Mouse (Mus musculus) heart, adult 11 months (tissue): ENCODE data around the gene Olfr1079.
"Not testable (repeated sequence)": the region's sequence is repeated elsewhere in the genome, so short reads cannot be mapped to it uniquely, and the experiment has no call there.

Experiments used
- DNase-seq: peaks from one replicate; pipeline ENCODE4 v3.0.0; 2022

Olfr1079 gene

DNA sequence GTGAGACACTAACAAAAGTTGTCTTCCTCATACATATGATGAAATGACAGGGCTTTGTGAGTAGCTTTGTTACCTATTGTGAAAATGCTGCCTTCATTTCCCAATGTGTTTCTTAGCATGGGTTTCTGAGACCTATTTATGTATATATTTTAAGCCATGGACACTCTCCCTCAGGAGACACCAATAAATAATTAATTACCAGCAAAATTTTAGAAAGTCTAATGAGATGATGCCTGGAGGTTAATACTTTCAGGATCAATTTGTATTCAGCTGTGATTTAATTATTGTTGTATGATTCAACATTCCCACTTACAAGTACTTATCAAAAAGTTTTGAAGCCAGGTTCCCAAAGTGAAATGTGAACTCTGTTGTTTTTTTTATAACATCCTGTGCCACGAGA lies at the start of gene Olfr1079:
TSS of gene Olfr1079 (minus strand) at position 101 of the 400 bp plus-strand sequence.
- DNase-seq, result no peak

- not testable (repeated sequence) for DNase-seq
These were observed 15.9 kb upstream of the Olfr1079 start, which contains the start of gene Olfr1080 for GRCm38 (mm10) chr2:86558135-86558534. Olfr1080 (minus strand) TSS chr2:86558235.

DNA sequence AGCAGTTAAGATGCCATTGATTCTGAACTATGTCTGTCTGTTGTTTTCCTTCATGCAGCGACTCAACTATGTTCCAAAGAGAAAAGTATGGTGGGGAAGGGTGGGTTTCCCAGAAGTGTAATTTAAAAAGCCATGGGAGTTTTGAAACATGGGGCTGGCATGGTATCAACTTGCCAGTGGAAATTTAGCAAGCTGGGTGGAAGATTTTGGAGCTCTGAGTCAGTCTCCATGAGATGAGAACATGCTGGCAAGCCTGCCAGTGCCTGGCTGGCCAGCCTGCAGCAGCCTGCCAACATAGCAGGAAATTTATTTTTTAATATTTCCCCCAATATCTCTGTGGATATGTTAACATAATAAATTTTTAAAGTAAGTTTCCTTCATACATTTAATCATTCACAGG lies 11.3 kb downstream of the Olfr1079 start:
- no peak for DNase-seq

GRCm38 (mm10) chr2:86508161-86508560 lies 34.1 kb downstream of the Olfr1079 start, which contains the start of gene Olfr1076:
Olfr1076 (plus strand) TSS chr2:86508461.
- DNase-seq, result no peak

GRCm38 (mm10) chr2:86487286-86487685 lies 55.0 kb downstream of the Olfr1079 start, which contains the start of gene Olfr228:
Olfr228 (minus strand) TSS chr2:86487386.
- no peak for DNase-seq
